Comparison of ENCODE assay signal across 19 mouse cellular contexts in genomic region chr15:84256864-84257263, GRCm38 (mm10). TPM values are rescaled to one million over a fixed set of nuclear protein-coding genes. Genes with fewer than 3 reads are reported as not detected.
DNase-seq lines count a peak whose midpoint lies in the region; ATAC-seq and TF ChIP-seq lines count a peak whose summit lies in the region.
"Had no signal": no experiment of that assay in that cellular context is flagged by ENCODE, and none has a peak within 500 bp of the region (broad histone marks: within the 10 kb centered on the region; RNA-seq: fewer than 3 reads in every experiment).

No protein-coding gene starts in this region.

- H3K9me3 ChIP-seq in heart, embryonic 12.5 days (replicated peaks): no peaks in the 10 kb centered on the region
- H3K9me3 ChIP-seq in forebrain, embryonic 15.5 days: no peaks in the 10 kb centered on the region
- H3K9me3 ChIP-seq: embryonic facial prominence, embryonic 15.5 days; forebrain, embryonic 12.5 days; limb, embryonic 12.5 days; midbrain, embryonic 12.5 days had no signal

- no peak overlapping the region for H3K4me2 ChIP-seq in heart, embryonic 12.5 days
- H3K4me2 ChIP-seq in forebrain, embryonic 15.5 days (replicated peaks): no peak overlapping the region
- H3K4me2 ChIP-seq: embryonic facial prominence, embryonic 15.5 days; forebrain, embryonic 12.5 days; limb, embryonic 12.5 days; midbrain, embryonic 12.5 days had no signal

- peaks cover 85% of the 10 kb centered on the region for H3K4me1 ChIP-seq in heart, embryonic 12.5 days (replicated peaks)
- H3K4me1 ChIP-seq in bone marrow, adult 2 months (ENCODE audit: control insufficient read depth, insufficient read depth, low read length): peaks cover 6% of the 10 kb centered on the region
- H3K4me1 ChIP-seq in forebrain, embryonic 15.5 days: peaks cover 30% of the 10 kb centered on the region

- no peak for ATAC-seq in heart, embryonic 12.5 days (ENCODE audit: insufficient number of reproducible peaks, low FRiP score)
- ATAC-seq in megakaryocyte, adult 5-6 weeks (ENCODE audit: poor library complexity, severe bottlenecking): peak; percentile 60
- no peak for ATAC-seq in forebrain, embryonic 15.5 days (replicated peaks)
- ATAC-seq: lung, postnatal 0 days; Patski had no signal

- H3K36me3 ChIP-seq in heart, embryonic 12.5 days: peaks cover 10% of the 10 kb centered on the region; the same call in 1 of the 2 replicates
- no peaks in the 10 kb centered on the region for H3K36me3 ChIP-seq in forebrain, embryonic 15.5 days
- H3K36me3 ChIP-seq: embryonic facial prominence, embryonic 15.5 days; forebrain, embryonic 12.5 days; limb, embryonic 12.5 days; midbrain, embryonic 12.5 days had no signal

- TF ChIP-seq POLR2A in bone marrow, adult 2 months (IDR thresholded peaks at IDR 0.05; ENCODE audit: borderline replicate concordance, control insufficient read depth, low read depth, low read length): no peak

- H3K27ac ChIP-seq in heart, embryonic 12.5 days (ENCODE audit: poor library complexity, severe bottlenecking): peak overlapping the region; percentile 4; the same call in 1 of the 2 replicates
- H3K27ac ChIP-seq in bone marrow, adult 2 months (ENCODE audit: control insufficient read depth, insufficient read depth, low read depth, low read length, poor library complexity): peak overlapping the region; percentile 8
- no peak overlapping the region for H3K27ac ChIP-seq in forebrain, embryonic 15.5 days (replicated peaks)
- H3K27ac ChIP-seq: embryonic facial prominence, embryonic 15.5 days; forebrain, embryonic 12.5 days; limb, embryonic 12.5 days; midbrain, embryonic 12.5 days had no signal

- no peak for DNase-seq in heart, adult 8-10 months (ENCODE audit: low spot score)
- DNase-seq in liver: peak; percentile 39
- DNase-seq in cerebellum, postnatal 36 days: no peak
- DNase-seq in retina, embryonic 14.5 days (ENCODE audit: low spot score): no peak
- DNase-seq: B cell, adult 2 months; cerebellum, adult 18-20 months; kidney, adult 2 months; right cerebral cortex, postnatal 14 days; thymus, postnatal 36 days had no signal

- 46% methylated on average over 5 of the region's 5 CpGs for WGBS in heart, embryonic 12.5 days
- WGBS in bone marrow, adult 2 months: 16% methylated on average over 5 of the region's 5 CpGs
- 93% methylated on average over 5 of the region's 5 CpGs for WGBS in forebrain, embryonic 15.5 days

- H3K27me3 ChIP-seq in heart, embryonic 12.5 days (replicated peaks): no peaks in the 10 kb centered on the region
- no peaks in the 10 kb centered on the region for H3K27me3 ChIP-seq in forebrain, embryonic 15.5 days
- H3K27me3 ChIP-seq: limb, embryonic 12.5 days had no signal

- H3K4me3 ChIP-seq in heart, embryonic 12.5 days: no peak overlapping the region
- peak overlapping the region; percentile 5 for H3K4me3 ChIP-seq in bone marrow, adult 2 months (replicated peaks; ENCODE audit: control insufficient read depth, low read depth, low read length)
- H3K4me3 ChIP-seq in forebrain, embryonic 15.5 days: no peak overlapping the region
- H3K4me3 ChIP-seq: embryonic facial prominence, embryonic 15.5 days; forebrain, embryonic 12.5 days; limb, embryonic 12.5 days; midbrain, embryonic 12.5 days had no signal

- no peak for TF ChIP-seq CTCF in bone marrow, adult 2 months (IDR thresholded peaks at IDR 0.05; ENCODE audit: control insufficient read depth, insufficient read depth, low read length)

- no peak overlapping the region; the same call in 1 of the 2 replicates for H3K9ac ChIP-seq in heart, embryonic 12.5 days
- H3K9ac ChIP-seq in forebrain, embryonic 15.5 days (replicated peaks): no peak overlapping the region
- H3K9ac ChIP-seq: embryonic facial prominence, embryonic 15.5 days; forebrain, embryonic 12.5 days; limb, embryonic 12.5 days; midbrain, embryonic 12.5 days had no signal

RNA-seq across cellular contexts. Expression of gene Parvb, which starts 25.0 kb away (rescaled TPM):
- 13.5 and 13.8 TPM in 2 replicates for polyA plus RNA-seq in heart, embryonic 12.5 days (2016; fragmentation: Nextera tagmentation; extraction: Ambion mirVana)
- 100 to 1,000 TPM in 2 of 4 experiments, 10 to 100 TPM in 2; 78.8 to 113 (median 105) TPM for total RNA-seq in heart, adult 8-10 months (2022)
- polyA plus RNA-seq in bone marrow, adult 2 months (2011; ENCODE audit: insufficient read depth, insufficient read length, low replicate concordance, missing spikeins): 85.2 and 120 TPM in 2 replicates
- 32.7 and 38.8 TPM in 2 replicates for total RNA-seq in megakaryocyte, adult 5-6 weeks (2015)
- total RNA-seq in megakaryocyte, adult 5-6 weeks (2017): 9.5 and 10.6 TPM in 2 replicates
- 2.8 and 3.8 TPM in 2 replicates for polyA plus RNA-seq in forebrain, embryonic 15.5 days (2015; fragmentation: Nextera tagmentation; extraction: Ambion mirVana)
